Mouse (Mus musculus): ENCODE results near the gene Shh.
A peak's percentile ranks its signal among the peaks of the same experiment; 100 is the strongest.

The Shh gene

GRCm38 (mm10) chr5:28459456-28460225, 7.4 kb downstream of the Shh start:
- peak; percentile 16 to 21 for DNase-seq

GRCm38 (mm10) chr5:28458821-28459240, 8.2 kb downstream of the Shh start:
- peak in 1 of 2 experiments; percentile 14 for DNase-seq

GRCm38 (mm10) chr5:28457921-28458641, 9.0 kb downstream of the Shh start:
- DNase-seq, result peak; percentile 46 to 52

- peak in 1 of 2 experiments; percentile 1 for DNase-seq
These were observed 10.7 kb downstream of the Shh start for GRCm38 (mm10) chr5:28456366-28456765.

GRCm38 (mm10) chr5:28455721-28456120, 11.3 kb downstream of the Shh start:
- no peak for DNase-seq

DNA sequence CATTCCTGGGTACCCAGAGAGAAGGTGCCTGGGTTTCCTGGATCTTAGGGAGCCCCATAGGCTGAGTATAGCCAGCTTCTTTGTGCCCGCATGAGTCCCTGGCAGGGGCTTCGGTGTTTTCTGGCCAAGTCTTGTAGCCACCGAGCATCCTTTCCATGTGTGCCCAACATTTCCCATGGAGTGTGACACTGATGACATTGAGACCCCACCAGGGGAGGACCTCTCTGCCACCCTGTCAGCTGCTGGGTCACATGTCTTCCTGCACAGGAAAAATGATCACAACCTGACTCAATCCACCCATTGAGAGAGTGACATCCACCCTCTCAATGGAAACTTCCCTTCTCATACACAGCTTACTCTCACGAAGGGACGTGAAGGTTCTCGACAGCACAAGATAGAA, 12.5 kb downstream of the Shh start:
- no peak for DNase-seq

GRCm38 (mm10) chr5:28453523-28453922, 13.5 kb downstream of the Shh start:
- no peak for DNase-seq

DNA sequence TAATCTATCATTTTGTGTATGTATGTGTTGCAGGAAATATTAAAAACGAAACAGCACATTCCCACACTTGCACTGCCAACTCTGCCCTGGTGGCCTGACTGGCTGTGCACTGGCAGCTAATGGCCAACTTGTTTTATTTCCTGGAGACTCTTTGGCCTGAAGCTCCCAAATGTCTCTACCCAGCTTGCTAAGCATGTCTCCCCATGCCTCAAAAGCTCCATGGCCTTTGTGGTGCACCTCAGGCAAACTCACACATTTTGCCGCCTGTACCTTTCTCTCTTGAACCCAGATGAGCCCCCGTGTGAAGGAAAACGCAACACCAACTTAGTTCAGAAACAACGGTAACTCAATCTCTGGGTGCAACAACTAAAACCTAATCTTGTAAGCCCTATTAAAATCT, 14.0 kb downstream of the Shh start:
- no peak for DNase-seq

DNA sequence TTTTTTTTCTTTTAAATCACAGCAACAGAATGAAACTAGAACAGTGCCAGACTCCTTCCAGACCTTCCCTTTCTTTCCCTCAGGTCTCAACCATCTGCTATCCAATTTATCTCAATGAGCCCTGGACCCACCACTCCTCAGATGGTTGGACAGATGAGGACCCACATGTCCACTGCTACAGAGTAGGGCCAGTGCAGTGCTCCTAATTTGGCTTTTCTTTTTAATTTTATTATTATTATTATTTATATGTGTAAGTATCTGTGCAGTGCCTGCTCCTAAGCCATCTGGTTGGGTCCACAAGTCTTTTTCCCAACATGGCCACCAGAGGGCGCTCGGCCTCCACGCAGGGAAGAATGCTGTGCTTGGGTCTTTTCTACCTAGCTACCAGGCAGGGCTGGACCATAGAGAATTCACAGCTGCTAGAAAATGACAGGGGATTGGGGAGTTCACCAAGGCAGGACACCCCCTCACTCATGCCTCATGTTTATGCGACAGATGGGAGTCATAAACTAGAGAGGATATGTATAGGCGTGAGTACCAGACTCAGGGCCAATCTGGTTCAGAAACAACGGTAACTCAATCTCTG, 15.9 kb downstream of the Shh start:
- peak; percentile 92 to 94 for DNase-seq

DNA sequence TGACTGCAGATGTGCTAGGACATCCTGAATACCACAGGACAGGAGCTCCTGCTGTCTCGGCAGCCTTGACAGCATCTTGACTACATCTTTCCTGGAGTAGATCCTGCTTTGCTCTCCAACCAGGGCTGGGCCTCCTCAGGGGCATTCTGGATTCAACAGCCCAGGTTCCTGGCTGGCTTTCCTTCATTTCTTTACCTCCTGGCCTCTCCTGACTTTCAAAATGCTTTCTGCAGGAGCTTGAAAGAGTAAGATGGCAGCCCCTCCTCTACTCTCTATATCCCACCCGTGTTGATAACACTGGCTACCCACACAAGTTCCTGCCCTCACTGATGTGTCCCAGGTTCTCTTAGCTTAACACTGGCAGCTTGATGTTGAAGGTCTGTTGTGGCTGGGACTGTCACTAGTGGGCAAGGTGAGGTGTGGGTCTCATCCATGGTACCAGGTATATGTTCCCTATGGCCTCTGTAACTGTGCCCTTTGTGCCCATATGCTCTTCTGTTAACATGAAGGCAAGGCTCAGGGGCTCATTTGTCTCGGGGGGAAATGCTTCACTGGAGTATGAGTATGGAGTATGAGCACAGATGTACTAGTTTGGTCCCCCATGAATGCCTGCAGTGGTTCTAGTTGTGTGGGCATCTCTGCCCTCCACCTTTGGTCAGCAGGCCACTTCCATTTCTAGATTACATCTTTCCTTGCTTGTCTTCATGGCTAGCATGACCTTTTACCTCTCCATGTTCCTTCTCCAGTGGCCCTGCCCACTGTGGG, 16.7 kb downstream of the Shh start:
- DNase-seq, result no peak

GRCm38 (mm10) chr5:28425926-28426325, 41.1 kb downstream of the Shh start:
- DNase-seq, result no peak

DNA sequence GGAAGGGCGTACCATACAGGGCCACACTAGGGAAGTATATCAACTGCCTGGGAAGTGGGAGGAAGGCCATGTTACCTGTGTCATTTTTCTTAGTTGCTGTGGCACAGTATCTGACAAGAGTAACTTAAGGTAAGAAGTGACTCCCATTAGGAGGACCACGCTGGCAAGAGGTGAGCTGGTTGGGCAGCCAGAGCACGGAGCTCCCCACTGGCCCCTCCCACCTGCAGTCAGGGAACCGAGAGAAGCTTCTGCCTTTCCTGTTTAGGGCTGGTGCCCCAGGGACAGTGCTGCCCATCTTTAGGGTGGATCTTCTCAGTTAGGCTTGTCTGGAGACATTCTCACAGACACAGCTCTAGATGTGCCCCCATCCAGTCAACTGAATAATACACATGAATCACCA, 43.3 kb downstream of the Shh start:
- DNase-seq, result no peak

- no peak for DNase-seq
These were observed 47.3 kb downstream of the Shh start for GRCm38 (mm10) chr5:28419640-28420265.

DNA sequence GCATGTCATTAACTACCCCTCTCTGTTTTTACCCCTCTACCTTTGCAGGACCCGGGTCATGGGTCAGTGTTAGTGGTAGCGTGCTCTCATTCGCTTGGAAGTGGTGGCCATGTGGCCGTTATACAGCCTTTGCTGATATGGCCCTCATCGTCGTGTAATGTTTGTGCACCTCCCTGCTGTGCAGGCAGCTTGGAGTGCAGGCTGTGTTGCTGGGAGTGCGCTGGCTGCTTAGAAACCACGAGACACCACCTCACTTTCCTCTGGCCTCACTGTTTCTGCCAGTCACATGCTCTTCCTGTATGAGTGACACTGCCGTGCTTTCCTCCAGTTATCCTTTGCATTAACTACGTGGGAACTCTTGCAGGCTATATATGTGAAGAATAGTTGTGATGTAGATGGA, 48.3 kb downstream of the Shh start:
- DNase-seq, result no peak

- no peak for DNase-seq
These were observed 51.0 kb downstream of the Shh start for GRCm38 (mm10) chr5:28416029-28416428.

- DNase-seq, result no peak
These were observed 53.0 kb downstream of the Shh start for GRCm38 (mm10) chr5:28414076-28414475.

DNA sequence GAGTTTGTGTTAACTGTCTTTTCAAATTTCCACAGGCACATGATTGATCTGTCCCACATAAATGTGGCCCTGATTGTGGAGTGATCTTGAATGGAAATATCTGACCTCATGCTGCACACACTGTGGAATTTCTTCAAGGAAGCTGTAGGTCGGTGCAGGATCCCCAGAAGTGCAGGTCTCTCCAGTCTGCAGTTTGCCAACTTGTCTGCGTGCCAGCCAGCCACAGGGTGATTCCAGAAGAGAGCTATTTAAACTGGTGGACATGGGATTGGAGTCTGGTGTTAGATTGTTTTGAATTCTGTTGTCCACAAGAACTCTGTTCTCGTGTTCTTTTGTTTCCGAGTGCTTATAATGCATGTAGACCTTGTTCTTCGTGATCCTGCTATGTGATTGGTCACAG, 53.5 kb downstream of the Shh start:
- DNase-seq, result peak in 1 of 2 experiments; percentile 28

DNA sequence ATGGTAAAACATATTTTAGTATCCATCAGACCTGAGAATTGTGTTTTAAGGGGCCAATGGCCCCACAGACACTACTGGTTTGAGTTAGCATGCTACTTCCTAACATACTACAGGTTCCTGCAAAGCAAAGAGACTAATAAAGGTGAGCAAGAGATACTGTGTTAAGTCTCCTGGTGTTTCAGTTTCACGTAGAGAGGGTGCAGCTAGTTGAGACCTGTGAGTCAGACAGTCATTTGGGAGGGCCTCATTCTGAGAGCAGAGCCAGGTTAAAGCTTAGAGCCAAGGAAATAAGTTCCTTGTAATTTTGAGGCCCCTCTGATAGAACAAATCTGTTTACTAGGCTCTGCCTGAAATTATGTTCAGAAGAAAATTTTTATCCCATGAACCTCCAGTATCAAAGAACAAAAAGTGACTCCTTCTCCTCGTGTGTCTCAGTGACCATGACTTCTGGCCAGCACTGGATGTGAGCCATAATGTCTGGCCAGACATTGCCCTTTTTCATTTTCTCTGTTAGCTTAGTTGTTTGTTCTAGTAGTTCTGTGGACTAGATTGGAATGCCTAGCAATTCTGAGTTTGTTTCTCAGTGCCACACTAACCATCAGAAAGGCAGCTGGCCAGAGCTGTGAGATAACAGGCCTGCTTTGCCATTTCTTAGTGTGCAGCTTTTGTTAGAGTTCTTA, 54.9 kb downstream of the Shh start:
- DNase-seq, result no peak
